Mouse (Mus musculus) spleen, adult 2 months (tissue): ENCODE measurements around the gene Eif4e3.

Experiments
- CTCF ChIP-seq: fragments of 200-500 bp; IDR thresholded peaks from 2 replicates; pipeline ENCODE4 v1.5.1; 2011; ENCODE audit warnings: mild to moderate bottlenecking, inconsistent platforms; ENCODE audit not compliant: insufficient read depth, insufficient read length, insufficient replicate concordance; ENCODE audit errors: extremely low read depth
- POLR2A ChIP-seq: fragments of 200-500 bp; IDR thresholded peaks from 2 replicates; pipeline ENCODE4 v1.6.1; 2011; ENCODE audit warnings: low read depth, low read length, inconsistent platforms

- TF ChIP-seq POLR2A: no peak
- TF ChIP-seq CTCF: no peak
These were observed 90.9 kb downstream of the Eif4e3 start for GRCm38 (mm10) chr6:99575633-99576032.
